Mouse (Mus musculus) left cerebral cortex, postnatal 10 days (tissue): ENCODE measurements at regions not wholly inside any gene's neighbourhood (a gene's known extent, or its start where the extent isn't known, plus 50 kb on each side); places are given as distances from the start of the nearest gene placed in this dataset.

Experiments
- DNase-seq, 2 experiments: peaks; one replicate each; pipeline ENCODE4 v3.0.0; 2021 to 2022; ENCODE audit warnings: low spot score in 2 of 2, mixed read lengths in 1 of 2; ENCODE audit errors: extremely low spot score in 1 of 2
- intact Hi-C: fragments of 180-260 bp; cut with DNase I; formaldehyde crosslinking; loops from one replicate; pipeline ENCODE4 v1.15.1; 2025

DNA sequence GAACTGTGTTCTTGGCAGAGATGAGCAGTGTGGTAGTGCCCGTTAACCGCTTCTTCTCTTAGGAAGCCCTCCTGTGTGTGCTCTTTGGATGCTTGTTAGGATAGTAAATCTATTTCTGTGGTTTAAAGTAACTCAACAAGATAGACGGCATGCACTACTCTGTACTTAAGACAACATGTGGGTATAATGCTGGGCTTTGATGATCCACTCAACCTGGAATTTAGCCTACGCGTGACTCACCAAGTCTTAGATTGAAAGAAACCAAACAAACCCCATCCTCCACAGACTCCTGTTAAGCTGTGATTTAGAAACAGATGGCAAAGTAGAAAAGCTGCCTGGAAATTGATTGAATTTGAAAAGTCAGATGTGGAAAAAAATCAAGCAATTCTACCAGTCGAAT, 673.5 kb downstream of the Olfm4 start:
- intact Hi-C loops = no loop called here
- peak in 1 of 2 experiments; percentile 8 for DNase-seq

DNA sequence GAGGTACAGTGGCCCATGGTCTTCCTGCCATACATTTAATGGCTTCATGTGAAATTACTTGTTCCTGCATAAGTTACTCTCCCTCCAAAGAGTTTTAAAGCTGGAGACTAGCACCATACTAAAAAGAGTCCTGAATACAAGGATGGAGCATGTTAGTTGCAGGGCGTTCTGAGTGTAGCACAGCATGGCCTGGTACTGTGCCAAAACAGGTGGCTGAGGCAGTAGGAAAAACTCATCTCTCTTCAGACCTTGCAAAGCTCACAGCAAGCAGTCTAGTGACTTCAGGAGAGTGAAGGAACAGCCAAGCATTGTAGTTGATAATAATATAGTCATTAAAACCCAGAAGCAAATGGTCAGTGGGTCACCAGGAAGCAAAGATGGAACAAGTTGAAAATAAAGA, 699.0 kb downstream of the Olfm4 start:
- intact Hi-C loops = no loop called here
- DNase-seq = no peak

GRCm38 (mm10) chr14:80683282-80683681, 699.4 kb downstream of the Olfm4 start:
- intact Hi-C loops = no loop called here
- DNase-seq = no peak

DNA sequence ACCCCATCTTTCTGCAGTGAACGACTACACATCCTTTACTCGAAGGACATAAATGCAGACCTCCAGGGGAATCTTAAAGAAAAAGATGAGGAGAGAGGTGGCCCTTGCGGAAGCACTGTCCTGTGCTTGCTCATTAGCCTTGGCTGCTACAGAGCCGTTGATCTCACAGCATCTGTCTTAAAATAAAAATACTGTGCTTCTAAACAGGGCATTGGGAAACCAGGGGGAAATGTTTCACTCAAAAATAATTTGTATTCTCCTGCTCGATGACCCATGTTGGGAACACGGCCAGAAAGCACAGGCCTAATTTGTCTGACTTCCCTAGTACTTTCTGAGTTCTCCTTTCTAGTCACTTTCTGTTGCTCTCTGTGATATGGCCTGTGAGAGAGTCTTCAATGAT, 699.8 kb downstream of the Olfm4 start:
- intact Hi-C loops = no loop called here
- DNase-seq = peak in 1 of 2 experiments; percentile 5

DNA sequence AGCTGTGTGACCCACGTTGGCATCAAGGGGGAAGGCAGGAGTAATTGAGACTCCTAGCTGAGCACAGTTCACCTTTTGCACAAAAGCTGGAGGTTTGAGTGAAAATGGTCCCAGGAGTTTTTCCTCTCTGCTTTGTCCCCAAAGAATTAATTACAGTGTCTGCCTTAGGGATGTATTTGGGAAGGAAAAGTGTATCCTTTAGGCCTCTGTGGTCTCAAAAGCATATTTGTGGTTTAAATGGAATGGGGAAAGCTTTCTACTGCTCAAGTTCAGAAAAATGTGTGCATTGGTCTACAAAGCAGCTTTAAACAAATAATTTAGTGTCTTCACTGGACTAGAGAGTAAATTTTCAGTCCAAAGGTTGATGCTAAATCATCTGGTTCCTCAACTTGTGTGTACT, 706.6 kb downstream of the Olfm4 start:
- DNase-seq = no peak
- intact Hi-C loops = no loop called here

DNA sequence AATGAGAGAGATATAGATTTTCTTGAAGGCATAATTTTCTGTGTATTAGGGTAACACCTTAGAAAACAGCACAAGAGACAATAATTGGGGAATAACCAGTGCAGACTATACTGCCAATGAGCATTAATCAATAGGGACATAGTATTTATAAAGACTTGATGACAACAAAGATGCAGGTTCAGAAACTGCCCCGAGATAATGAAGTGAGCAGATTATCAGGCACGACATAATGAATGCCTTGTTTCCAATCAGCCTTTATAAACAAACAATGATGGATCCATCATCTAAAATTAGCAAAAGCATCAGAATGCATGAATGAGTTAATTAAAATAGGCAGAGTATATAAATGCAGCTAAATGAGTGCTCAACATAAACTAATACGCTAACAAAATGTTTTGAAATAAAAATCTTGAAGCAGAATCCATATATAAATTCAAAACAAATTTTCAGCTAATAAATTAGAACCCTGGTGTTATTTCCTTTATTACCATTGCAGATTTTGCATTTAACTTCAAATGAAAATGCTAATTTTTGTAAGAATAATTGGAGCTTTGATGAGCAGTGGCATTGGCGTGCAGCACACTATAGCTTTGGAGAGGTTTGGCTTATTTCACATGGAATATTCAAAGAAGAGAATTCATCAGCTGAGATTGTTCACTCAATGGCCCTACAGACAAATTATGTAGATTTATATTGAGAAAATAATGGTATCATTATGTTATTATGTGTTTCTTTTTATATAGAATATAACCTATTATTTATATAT, 739.1 kb downstream of the Olfm4 start:
- DNase-seq = no peak
- intact Hi-C loops = no loop called here

DNA sequence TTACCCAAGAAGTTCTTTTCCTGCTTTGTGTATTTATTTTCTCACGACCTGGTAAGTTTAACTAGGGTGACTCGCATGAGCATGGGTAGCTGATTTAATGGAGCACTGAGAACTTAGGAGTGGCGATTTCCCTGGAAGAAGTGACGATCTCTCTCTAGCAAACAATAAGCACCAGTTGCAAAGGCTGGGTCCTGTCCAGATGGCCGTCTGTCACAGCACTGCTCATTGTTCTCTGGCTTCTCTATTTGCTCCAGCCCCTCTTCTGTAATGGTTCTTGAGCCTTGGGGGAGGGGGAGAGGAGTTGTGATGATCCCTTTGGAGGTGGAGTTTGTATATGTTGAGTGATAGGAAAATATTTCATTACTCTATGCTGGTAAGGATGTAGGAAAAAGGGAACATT, 747.3 kb downstream of the Olfm4 start:
- intact Hi-C loops = no loop called here
- no peak for DNase-seq
